Mouse (Mus musculus): ENCODE measurements at regions not wholly inside any gene's neighbourhood (a gene's known extent, or its start where the extent isn't known, plus 50 kb on each side); places are given as distances from the start of the nearest gene placed in this dataset.

DNA sequence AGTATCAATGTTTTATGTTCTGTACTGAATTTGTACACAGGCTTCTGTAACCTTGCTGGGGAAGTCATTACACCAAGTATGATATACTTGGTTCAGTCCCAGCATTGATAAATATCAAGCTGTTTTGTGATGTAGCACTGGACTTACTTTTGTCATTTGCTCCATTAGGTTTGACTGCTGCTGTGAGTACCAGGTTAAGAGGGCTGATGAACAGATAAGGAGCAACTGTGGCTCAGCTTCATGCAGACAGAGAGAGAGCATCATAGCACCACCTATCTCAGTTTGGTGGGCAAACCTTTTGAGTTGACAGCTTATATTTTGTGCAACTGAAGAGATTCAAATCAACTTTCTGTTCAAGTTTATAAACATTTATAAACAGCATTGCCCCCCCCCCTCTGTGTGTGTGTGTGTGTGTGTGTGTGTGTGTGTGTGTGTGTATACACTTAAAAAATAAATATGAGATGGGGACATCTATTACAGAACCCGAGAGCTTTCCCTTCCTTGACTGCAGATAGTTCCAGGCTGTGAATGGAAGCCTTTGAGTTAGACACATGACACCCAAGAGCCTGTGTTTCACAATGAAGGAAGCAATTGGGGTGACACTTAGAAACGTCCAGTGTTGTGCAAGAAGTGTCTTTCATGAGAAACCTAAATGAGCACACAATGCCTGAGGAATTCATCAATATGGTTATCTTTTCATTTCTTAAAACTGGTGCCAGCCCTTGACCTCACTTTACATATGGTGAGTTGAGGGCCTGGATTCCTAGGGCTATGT, 305.8 kb upstream of the Trib2 start:
- no peaks in the 10 kb centered on the region for H3K36me3 ChIP-seq (replicated peaks)
- no peaks in the 10 kb centered on the region for H3K27me3 ChIP-seq (replicated peaks; ENCODE audit: low read depth, poor library complexity, severe bottlenecking)
- H3K4me1 ChIP-seq = no peaks in the 10 kb centered on the region
- 65% methylated on average over 2 of the region's 2 CpGs for WGBS
- H3K4me3 ChIP-seq = no peak overlapping the region
- no peak for DNase-seq (ENCODE audit: low spot score)
- no peaks in the 10 kb centered on the region for H3K9me3 ChIP-seq
- H3K27ac ChIP-seq (replicated peaks) = no peak overlapping the region

- WGBS = 83% methylated on average over 6 of the region's 6 CpGs
- H3K4me3 ChIP-seq = no peak overlapping the region
- H3K27me3 ChIP-seq (replicated peaks; ENCODE audit: low read depth, poor library complexity, severe bottlenecking) = no peaks in the 10 kb centered on the region
- no peaks in the 10 kb centered on the region for H3K36me3 ChIP-seq (replicated peaks)
- H3K4me1 ChIP-seq = no peaks in the 10 kb centered on the region
- no peaks in the 10 kb centered on the region for H3K9me3 ChIP-seq
- DNase-seq (ENCODE audit: low spot score) = no peak
- H3K27ac ChIP-seq (replicated peaks) = no peak overlapping the region
These were observed 305.1 kb upstream of the Trib2 start for GRCm38 (mm10) chr12:16121787-16122186.

DNA sequence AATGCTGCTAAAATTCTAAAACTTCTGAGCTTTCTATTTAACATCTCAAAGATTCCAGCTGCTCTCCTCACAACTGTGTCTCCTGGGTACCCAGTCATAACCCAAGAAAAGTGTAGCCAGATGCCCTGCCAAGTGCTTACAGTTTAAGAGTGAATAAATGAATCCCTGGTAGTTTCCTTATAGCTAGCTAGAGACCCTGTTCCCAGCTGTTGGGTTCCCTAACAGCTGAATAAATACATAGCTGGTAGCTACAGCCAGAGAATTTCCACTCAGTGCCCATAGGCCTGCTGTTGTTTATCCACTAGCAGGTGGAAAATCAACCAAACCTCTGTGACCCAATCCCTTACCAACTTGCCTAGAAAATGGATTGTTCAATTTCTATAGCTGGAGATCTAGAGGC, 302.0 kb upstream of the Trib2 start:
- H3K9me3 ChIP-seq = no peaks in the 10 kb centered on the region
- H3K27ac ChIP-seq (replicated peaks) = no peak overlapping the region
- no peak overlapping the region for H3K4me3 ChIP-seq
- H3K36me3 ChIP-seq (replicated peaks) = no peaks in the 10 kb centered on the region
- no peaks in the 10 kb centered on the region for H3K4me1 ChIP-seq
- no peak for DNase-seq (ENCODE audit: low spot score)
- no peaks in the 10 kb centered on the region for H3K27me3 ChIP-seq (replicated peaks; ENCODE audit: low read depth, poor library complexity, severe bottlenecking)

DNA sequence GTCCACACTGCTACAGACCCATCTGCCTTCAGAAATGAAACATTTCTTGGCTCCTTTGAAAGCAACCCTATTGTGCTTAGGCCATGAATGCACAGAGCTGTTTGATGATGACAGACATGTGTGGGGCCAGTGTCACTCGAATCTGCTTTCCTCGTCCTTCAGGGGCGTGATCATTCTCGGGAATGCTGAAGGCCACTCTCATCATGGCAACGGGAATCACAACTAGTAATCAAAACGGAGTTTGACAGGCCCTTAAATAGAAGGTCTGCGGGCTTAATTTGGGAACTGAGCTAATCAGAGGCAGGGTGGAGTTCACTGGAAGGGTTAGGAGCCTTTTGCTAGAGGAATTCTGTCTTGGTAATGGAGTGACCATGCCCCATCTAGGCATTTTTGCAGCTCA, 290.2 kb upstream of the Trib2 start:
- Histone ChIP-seq H3K9me3 (no peaks in the 10 kb centered on the region), H3K27me3 (replicated peaks; ENCODE audit: low read depth, poor library complexity, severe bottlenecking) (no peaks in the 10 kb centered on the region), H3K27ac (replicated peaks) (no peak overlapping the region), H3K36me3 (replicated peaks) (no peaks in the 10 kb centered on the region), H3K4me1 (no peaks in the 10 kb centered on the region), H3K4me3 (no peak overlapping the region)
- DNase-seq (ENCODE audit: low spot score) = no peak
- WGBS = 61% methylated on average over 7 of the region's 7 CpGs

- H3K9me3 ChIP-seq = no peaks in the 10 kb centered on the region
- no peaks in the 10 kb centered on the region for H3K36me3 ChIP-seq (replicated peaks)
- WGBS = 90% methylated on average over 7 of the region's 7 CpGs
- no peak overlapping the region for H3K27ac ChIP-seq (replicated peaks)
- H3K4me3 ChIP-seq = no peak overlapping the region
- H3K4me1 ChIP-seq = no peaks in the 10 kb centered on the region
- H3K27me3 ChIP-seq (replicated peaks; ENCODE audit: low read depth, poor library complexity, severe bottlenecking) = no peaks in the 10 kb centered on the region
- no peak for DNase-seq (ENCODE audit: low spot score)
These were observed 282.1 kb upstream of the Trib2 start for GRCm38 (mm10) chr12:16098840-16099239.

GRCm38 (mm10) chr12:16092643-16093042, 275.9 kb upstream of the Trib2 start:
- Histone ChIP-seq H3K4me3 (no peak overlapping the region), H3K9me3 (no peaks in the 10 kb centered on the region), H3K4me1 (no peaks in the 10 kb centered on the region), H3K27me3 (replicated peaks; ENCODE audit: low read depth, poor library complexity, severe bottlenecking) (no peaks in the 10 kb centered on the region), H3K36me3 (replicated peaks) (no peaks in the 10 kb centered on the region), H3K27ac (replicated peaks) (no peak overlapping the region)
- WGBS = 92% methylated on average over 3 of the region's 3 CpGs
- no peak for DNase-seq (ENCODE audit: low spot score)

DNA sequence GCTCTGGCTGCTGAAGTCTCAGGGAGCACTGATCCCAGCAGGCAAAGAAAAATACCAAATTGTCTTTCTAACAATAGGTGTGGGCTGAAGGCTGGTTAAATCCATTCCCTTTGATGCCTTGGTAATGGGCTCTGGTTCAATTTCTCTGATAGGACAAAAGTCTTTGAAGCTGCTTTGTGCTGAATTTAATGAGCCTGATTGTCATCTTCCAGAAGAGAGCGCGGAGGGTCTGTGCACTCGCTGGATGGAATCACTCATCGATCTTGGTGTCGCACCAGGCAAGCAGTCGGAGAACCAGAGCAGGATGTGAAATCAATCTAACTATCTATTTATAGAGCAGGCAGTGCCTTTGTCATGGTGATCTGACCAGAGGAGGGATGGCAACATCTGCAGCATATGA, 274.6 kb upstream of the Trib2 start:
- H3K9me3 ChIP-seq = no peaks in the 10 kb centered on the region
- H3K36me3 ChIP-seq (replicated peaks) = no peaks in the 10 kb centered on the region
- no peaks in the 10 kb centered on the region for H3K4me1 ChIP-seq
- 48% methylated on average over 6 of the region's 6 CpGs for WGBS
- no peak overlapping the region for H3K27ac ChIP-seq (replicated peaks)
- H3K4me3 ChIP-seq = no peak overlapping the region
- DNase-seq (ENCODE audit: low spot score) = no peak
- H3K27me3 ChIP-seq (replicated peaks; ENCODE audit: low read depth, poor library complexity, severe bottlenecking) = no peaks in the 10 kb centered on the region

- Histone ChIP-seq H3K36me3 (replicated peaks) (no peaks in the 10 kb centered on the region), H3K9me3 (no peaks in the 10 kb centered on the region), H3K27me3 (replicated peaks; ENCODE audit: low read depth, poor library complexity, severe bottlenecking) (no peaks in the 10 kb centered on the region), H3K4me1 (no peaks in the 10 kb centered on the region), H3K27ac (replicated peaks) (no peak overlapping the region), H3K4me3 (no peak overlapping the region)
- 39% methylated on average over 1 of the region's 1 CpGs for WGBS
- DNase-seq (ENCODE audit: low spot score) = no peak
These were observed 266.5 kb upstream of the Trib2 start for GRCm38 (mm10) chr12:16083176-16083575.

- Histone ChIP-seq H3K27me3 (replicated peaks; ENCODE audit: low read depth, poor library complexity, severe bottlenecking) (no peaks in the 10 kb centered on the region), H3K27ac (replicated peaks) (no peak overlapping the region), H3K4me3 (no peak overlapping the region), H3K9me3 (no peaks in the 10 kb centered on the region), H3K4me1 (no peaks in the 10 kb centered on the region), H3K36me3 (replicated peaks) (no peaks in the 10 kb centered on the region)
- no peak for DNase-seq (ENCODE audit: low spot score)
- 87% methylated on average over 1 of the region's 1 CpGs for WGBS
These were observed 260.5 kb upstream of the Trib2 start for GRCm38 (mm10) chr12:16077215-16077614.

DNA sequence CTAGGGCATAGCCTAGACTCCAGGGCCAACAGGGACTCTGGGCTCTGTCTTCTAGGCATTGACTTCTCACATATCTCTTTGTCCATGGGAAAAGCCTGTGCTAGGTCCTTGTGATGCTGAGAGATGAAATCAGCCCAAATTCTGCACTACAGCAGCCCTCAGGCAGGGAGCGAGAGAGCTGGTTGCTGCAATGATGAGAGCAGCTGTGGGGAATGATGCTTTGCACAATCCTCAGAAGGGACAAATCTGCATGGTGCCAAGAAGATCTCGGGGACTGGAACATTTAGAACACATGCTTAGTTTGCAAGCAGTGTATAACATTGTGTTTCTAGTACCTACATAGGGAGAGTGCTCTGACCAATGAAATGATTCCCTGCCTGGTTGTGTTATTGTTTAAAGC, 259.2 kb upstream of the Trib2 start:
- no peak for DNase-seq (ENCODE audit: low spot score)
- no peaks in the 10 kb centered on the region for H3K4me1 ChIP-seq
- H3K27ac ChIP-seq (replicated peaks) = no peak overlapping the region
- no peak overlapping the region for H3K4me3 ChIP-seq
- no peaks in the 10 kb centered on the region for H3K9me3 ChIP-seq
- no peaks in the 10 kb centered on the region for H3K36me3 ChIP-seq (replicated peaks)
- no peaks in the 10 kb centered on the region for H3K27me3 ChIP-seq (replicated peaks; ENCODE audit: low read depth, poor library complexity, severe bottlenecking)
- 80% methylated on average over 2 of the region's 2 CpGs for WGBS

DNA sequence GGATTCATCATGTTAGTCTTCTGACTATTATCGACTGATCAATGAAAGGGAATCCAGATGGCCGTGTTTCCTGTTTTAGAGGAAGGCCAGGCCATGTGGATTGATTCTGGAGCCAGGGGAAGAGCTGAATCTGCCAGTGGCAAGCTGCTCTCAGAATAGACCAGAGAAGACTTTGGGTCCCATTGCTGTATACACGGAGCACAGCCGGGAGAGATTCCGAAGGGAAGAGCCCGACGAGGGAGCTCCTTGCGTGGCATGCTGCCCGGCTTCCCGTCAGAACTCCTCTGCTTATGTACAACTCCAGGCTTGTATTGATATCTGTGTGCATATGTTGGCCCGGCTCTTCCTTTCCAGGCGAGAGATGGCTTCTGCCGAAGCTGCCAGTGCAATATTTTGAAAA, 252.2 kb upstream of the Trib2 start:
- WGBS = 91% methylated on average over 13 of the region's 13 CpGs
- Histone ChIP-seq H3K36me3 (replicated peaks) (no peaks in the 10 kb centered on the region), H3K4me1 (no peaks in the 10 kb centered on the region), H3K27me3 (replicated peaks; ENCODE audit: low read depth, poor library complexity, severe bottlenecking) (no peaks in the 10 kb centered on the region), H3K4me3 (no peak overlapping the region), H3K27ac (replicated peaks) (no peak overlapping the region), H3K9me3 (no peaks in the 10 kb centered on the region)
- DNase-seq (ENCODE audit: low spot score) = no peak

GRCm38 (mm10) chr12:16062689-16063088, 246.0 kb upstream of the Trib2 start:
- 83% methylated on average over 7 of the region's 7 CpGs for WGBS
- Histone ChIP-seq H3K4me3 (no peak overlapping the region), H3K27me3 (replicated peaks; ENCODE audit: low read depth, poor library complexity, severe bottlenecking) (no peaks in the 10 kb centered on the region), H3K27ac (replicated peaks) (no peak overlapping the region), H3K9me3 (no peaks in the 10 kb centered on the region), H3K36me3 (replicated peaks) (no peaks in the 10 kb centered on the region), H3K4me1 (no peaks in the 10 kb centered on the region)
- no peak for DNase-seq (ENCODE audit: low spot score)

GRCm38 (mm10) chr12:16060461-16060860, 243.7 kb upstream of the Trib2 start:
- 88% methylated on average over 5 of the region's 5 CpGs for WGBS
- no peaks in the 10 kb centered on the region for H3K36me3 ChIP-seq (replicated peaks)

More at GRCm38 (mm10) chr12:16060461-16060860, 243.7 kb upstream of the Trib2 start:
- Histone ChIP-seq H3K4me1 (no peaks in the 10 kb centered on the region), H3K4me3 (no peak overlapping the region), H3K27ac (replicated peaks) (no peak overlapping the region), H3K27me3 (replicated peaks; ENCODE audit: low read depth, poor library complexity, severe bottlenecking) (no peaks in the 10 kb centered on the region), H3K9me3 (no peaks in the 10 kb centered on the region)
- no peak for DNase-seq (ENCODE audit: low spot score)

Measured in embryonic facial prominence, embryonic 10.5 days (tissue).